Mouse (Mus musculus) E14TG2a.4 (cell line): ENCODE measurements around the gene Cdkn2aip.

ENCODE experiments used
- CTCF ChIP-seq: conservative IDR thresholded peaks from 2 replicates; pipeline ENCODE4 v1.5.1; 2014; ENCODE audit warnings: low read length
- NANOG ChIP-seq: IDR thresholded peaks from 2 replicates; pipeline ENCODE4 v1.6.1; 2014; ENCODE audit warnings: borderline replicate concordance, low read length, mixed read lengths

GRCm38 (mm10) chr8:47674140-47674776 is 39.5 kb downstream of the Cdkn2aip start:
- TF ChIP-seq CTCF (no peak), NANOG (no peak)
